Mouse (Mus musculus) heart, embryonic 16.5 days (tissue): ENCODE measurements at regions not wholly inside any gene's neighbourhood (a gene's known extent, or its start where the extent isn't known, plus 50 kb on each side); places are given as distances from the start of the nearest gene placed in this dataset.

ENCODE experiments used
- ATAC-seq: fragments of 200-750 bp; cut with Nextera tagmentation; replicated peaks from 2 replicates; pipeline ENCODE4 v1.8.0; 2017; ENCODE audit warnings: moderate number of reproducible peaks; ENCODE audit not compliant: insufficient read depth, low FRiP score; ENCODE audit errors: extremely low read depth
- H3K27ac ChIP-seq: fragments of 300-500 bp; sonication (generic); 2 replicates; pipeline ENCODE4 v1.5.1; 2014; ENCODE audit warnings: mild to moderate bottlenecking, low read length, control low read depth, moderate library complexity
- H3K27me3 ChIP-seq: fragments of 300-500 bp; sonication (generic); 2 replicates; pipeline ENCODE4 v1.6.1; 2014; ENCODE audit warnings: low read length, mixed read lengths; ENCODE audit not compliant: control insufficient read depth, insufficient read depth
- H3K36me3 ChIP-seq: fragments of 300-500 bp; sonication (generic); 2 replicates; pipeline ENCODE4 v1.6.1; 2014; ENCODE audit not compliant: control insufficient read depth, insufficient read depth
- H3K4me1 ChIP-seq: fragments of 300-500 bp; sonication (generic); 2 replicates; pipeline ENCODE4 v1.6.1; 2014; ENCODE audit warnings: low read length, mixed read lengths; ENCODE audit not compliant: control insufficient read depth, insufficient read depth
- H3K4me2 ChIP-seq: fragments of 300-500 bp; sonication (generic); 2 replicates; pipeline ENCODE4 v1.6.1; 2014; ENCODE audit warnings: low read depth, mild to moderate bottlenecking, control low read depth, low read length
- H3K4me3 ChIP-seq: fragments of 300-500 bp; sonication (generic); 2 replicates; pipeline ENCODE4 v1.5.1; 2014; ENCODE audit warnings: mild to moderate bottlenecking, control low read depth, low read length
- H3K9ac ChIP-seq: fragments of 300-500 bp; sonication (generic); 2 replicates; pipeline ENCODE4 v1.6.1; 2014; ENCODE audit warnings: low read length, control low read depth
- H3K9me3 ChIP-seq: fragments of 300-500 bp; sonication (generic); replicated peaks from 2 replicates; pipeline ENCODE4 v1.6.1; 2016; ENCODE audit warnings: low read length; ENCODE audit not compliant: control insufficient read depth
- WGBS: fragments of 180-500 bp; shearing (Covaris S2); extraction: QIAGEN DNeasy Blood & Tissue Kit; methylation state at CpG from one replicate; pipeline ENCODE4 v1.1.7; 2014; 5-methylcytosine and 5-hydroxymethylcytosine counted together

DNA sequence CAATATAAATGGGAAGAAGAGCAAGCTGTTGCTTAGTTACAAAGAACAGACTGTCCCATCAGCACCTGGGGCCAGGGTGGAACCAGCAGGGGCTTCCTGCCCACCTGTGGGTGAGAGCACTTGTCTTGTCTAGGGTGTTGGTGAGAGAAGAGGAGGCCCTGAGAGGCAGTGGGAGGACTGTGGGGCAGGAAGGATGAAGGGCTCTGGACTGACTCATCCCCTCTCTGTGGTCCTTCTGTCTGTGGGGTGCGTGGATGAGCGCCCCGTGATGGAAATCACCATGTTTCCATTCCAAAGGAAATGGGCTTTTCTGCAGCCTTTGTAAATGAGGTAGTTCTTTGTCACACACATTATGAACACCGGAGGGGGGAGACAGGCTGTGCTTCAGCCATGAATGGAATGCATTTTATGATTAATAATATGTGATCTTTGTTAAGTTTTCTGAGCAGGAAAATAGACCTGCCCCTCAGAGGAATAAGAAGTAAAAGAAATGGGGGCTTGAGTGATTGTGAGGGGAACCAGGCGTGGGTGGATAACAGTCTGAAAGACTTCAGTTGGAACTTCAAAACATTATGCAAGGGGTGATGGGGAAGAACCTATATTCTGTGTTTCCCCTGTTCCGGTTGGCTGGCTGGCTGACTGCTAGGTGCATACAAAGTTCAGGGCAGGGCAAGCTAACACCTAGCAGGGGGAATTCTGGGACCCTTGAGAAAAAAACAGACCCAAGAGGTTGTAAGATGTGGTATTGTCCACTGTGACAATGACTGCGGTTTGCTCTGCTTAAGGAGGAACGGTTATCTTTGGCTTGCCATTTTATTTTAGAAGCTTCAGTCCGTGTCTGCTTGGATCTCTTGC is 237.3 kb downstream of the Gadd45g start:
- Histone ChIP-seq H3K4me1 (peaks cover 40% of the 10 kb centered on the region), H3K9me3 (no peaks in the 10 kb centered on the region), H3K9ac (no peak overlapping the region), H3K4me3 (no peak overlapping the region), H3K4me2 (no peak overlapping the region), H3K27me3 (no peaks in the 10 kb centered on the region), H3K36me3 (no peaks in the 10 kb centered on the region), H3K27ac (no peak overlapping the region)
- WGBS = 73% methylated on average over 9 of the region's 9 CpGs
- no peak for ATAC-seq

DNA sequence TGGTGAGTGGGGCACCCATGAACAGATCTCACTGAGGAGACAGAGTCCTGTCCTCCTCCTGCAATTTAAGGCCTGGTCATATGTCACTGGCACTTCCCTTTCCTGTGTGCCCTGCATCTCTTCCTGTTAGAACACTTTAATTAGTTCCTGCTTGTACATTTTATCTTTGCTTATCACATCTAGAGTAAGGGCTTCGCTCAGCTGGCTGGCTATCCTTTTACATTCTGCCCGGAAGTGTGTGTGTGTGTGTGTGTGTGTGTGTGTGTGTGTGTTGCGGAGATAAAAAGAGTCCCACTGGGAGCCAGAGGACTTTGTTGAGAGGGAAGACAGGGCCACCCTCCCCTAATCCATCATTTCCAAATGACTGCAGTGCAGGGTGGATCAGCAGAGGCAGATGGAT is 238.6 kb downstream of the Gadd45g start:
- ATAC-seq = no peak
- no peak overlapping the region for H3K4me2 ChIP-seq

DNA sequence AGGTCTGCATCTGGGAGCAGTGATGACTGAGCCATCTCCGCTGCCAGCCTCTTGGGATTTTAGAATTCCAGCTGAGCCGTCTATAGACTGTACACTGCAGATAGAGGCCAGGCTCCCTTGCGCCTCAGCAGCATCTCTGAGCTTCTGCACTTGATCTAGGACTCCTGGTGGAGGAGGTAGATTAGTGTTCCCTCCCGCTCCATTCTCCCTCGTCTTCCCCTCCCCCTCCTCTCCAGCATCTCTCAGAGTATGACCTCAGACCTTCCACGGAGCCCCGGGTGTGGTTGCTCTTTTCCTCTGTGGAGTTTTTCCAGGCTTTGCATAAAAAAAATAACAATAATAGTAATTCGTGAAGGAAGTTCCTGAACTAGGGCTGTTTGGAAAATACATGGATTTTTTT is 241.8 kb downstream of the Gadd45g start:
- H3K4me1 ChIP-seq = peaks cover 17% of the 10 kb centered on the region
- H3K9me3 ChIP-seq = peaks cover under 1% of the 10 kb centered on the region; the same call in 1 of the 2 replicates
- no peak for ATAC-seq
- H3K27me3 ChIP-seq = no peaks in the 10 kb centered on the region
- no peak overlapping the region for H3K4me3 ChIP-seq
- H3K36me3 ChIP-seq = no peaks in the 10 kb centered on the region
- no peak overlapping the region; the same call in 1 of the 2 replicates for H3K4me2 ChIP-seq
- 19% methylated on average over 8 of the region's 8 CpGs for WGBS
- H3K27ac ChIP-seq = no peak overlapping the region
- H3K9ac ChIP-seq = no peak overlapping the region

More for the DNA sequence above, 238.6 kb downstream of the Gadd45g start:
- H3K27me3 ChIP-seq = no peaks in the 10 kb centered on the region
- H3K4me1 ChIP-seq = peaks cover 29% of the 10 kb centered on the region
- H3K36me3 ChIP-seq = no peaks in the 10 kb centered on the region
- no peak overlapping the region for H3K27ac ChIP-seq
- no peaks in the 10 kb centered on the region for H3K9me3 ChIP-seq
- H3K9ac ChIP-seq = no peak overlapping the region
- H3K4me3 ChIP-seq = no peak overlapping the region
- WGBS = 31% methylated on average over 3 of the region's 3 CpGs

DNA sequence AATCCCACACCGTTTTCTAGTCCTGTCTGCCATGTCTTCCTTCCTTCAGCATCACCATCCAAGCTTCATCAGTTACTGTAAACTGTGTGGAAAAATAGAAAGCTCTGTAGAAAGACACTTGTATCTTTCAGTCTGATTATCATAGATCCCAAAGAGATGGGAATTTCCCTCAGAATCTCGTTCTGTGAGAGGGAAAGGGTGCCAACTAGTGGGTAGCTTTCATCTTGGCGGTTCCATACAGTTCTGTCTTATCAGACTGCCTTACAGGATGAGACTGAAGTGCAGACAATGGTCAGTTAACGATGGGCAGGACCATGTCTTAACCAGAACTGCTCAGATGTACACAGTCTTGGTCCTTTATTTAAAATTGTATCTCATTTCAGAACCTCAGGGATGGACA is 243.9 kb downstream of the Gadd45g start:
- ATAC-seq = no peak
- WGBS = 74% methylated on average over 4 of the region's 4 CpGs

DNA sequence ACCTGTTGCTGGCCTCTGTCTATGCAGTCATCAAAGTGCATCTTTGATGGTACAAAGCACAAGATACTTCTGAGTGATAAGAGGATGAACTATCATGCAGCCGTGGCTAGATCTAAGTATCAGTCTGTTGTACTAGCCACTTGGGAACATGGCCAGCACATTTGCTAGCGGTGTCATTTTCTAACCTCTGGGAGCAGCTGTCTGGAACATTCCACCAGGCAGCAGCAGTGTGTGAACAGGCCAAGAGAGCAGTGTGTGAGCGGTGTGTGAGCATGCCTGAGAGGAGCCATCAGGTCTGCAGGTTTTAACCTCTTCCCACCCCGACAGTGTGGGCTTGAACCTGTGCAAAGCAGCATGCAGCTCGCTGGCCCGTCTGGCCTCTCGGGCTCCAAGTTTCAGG is 248.3 kb downstream of the Gadd45g start:
- H3K27ac ChIP-seq = no peak overlapping the region
- H3K4me3 ChIP-seq = no peak overlapping the region
- H3K4me2 ChIP-seq = no peak overlapping the region
- H3K9me3 ChIP-seq = peaks cover 3% of the 10 kb centered on the region; the same call in 1 of the 2 replicates
- WGBS = 59% methylated on average over 7 of the region's 7 CpGs
- H3K4me1 ChIP-seq = peaks cover under 1% of the 10 kb centered on the region
- no peak overlapping the region for H3K9ac ChIP-seq
- no peaks in the 10 kb centered on the region for H3K27me3 ChIP-seq
- H3K36me3 ChIP-seq = no peaks in the 10 kb centered on the region
- ATAC-seq = no peak

More for the DNA sequence above, 243.9 kb downstream of the Gadd45g start:
- no peaks in the 10 kb centered on the region for H3K27me3 ChIP-seq
- peaks cover 10% of the 10 kb centered on the region for H3K4me1 ChIP-seq
- no peak overlapping the region for H3K27ac ChIP-seq
- H3K4me3 ChIP-seq = no peak overlapping the region
- no peaks in the 10 kb centered on the region for H3K36me3 ChIP-seq
- H3K9me3 ChIP-seq = peaks cover 3% of the 10 kb centered on the region; the same call in 1 of the 2 replicates
- H3K4me2 ChIP-seq = no peak overlapping the region
- no peak overlapping the region for H3K9ac ChIP-seq

DNA sequence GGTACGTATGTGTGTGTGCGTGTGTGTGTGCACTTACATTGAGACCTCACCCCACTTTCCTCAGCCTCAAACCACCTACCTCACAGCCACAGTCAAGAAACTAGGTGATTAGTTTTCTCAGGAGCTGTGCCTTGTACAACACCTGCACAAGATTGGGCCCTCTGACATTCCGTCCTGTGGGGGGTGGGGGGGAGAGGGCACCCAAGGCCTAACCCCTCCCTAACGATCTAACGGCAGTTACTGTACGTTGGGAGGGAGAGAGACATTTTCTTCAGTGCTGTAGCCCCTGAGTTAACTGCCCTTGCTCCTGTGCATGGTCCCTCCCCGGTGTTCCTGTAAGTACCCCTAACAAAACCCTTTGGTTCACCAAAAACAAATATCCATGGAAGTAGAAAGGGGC is 250.0 kb downstream of the Gadd45g start:
- H3K27me3 ChIP-seq = no peaks in the 10 kb centered on the region; the same call in 1 of the 2 replicates
- peaks cover 16% of the 10 kb centered on the region for H3K4me1 ChIP-seq
- peaks cover 3% of the 10 kb centered on the region; the same call in 1 of the 2 replicates for H3K9me3 ChIP-seq
- no peaks in the 10 kb centered on the region for H3K36me3 ChIP-seq
- WGBS = 78% methylated on average over 7 of the region's 7 CpGs
- H3K4me3 ChIP-seq = no peak overlapping the region
- no peak overlapping the region for H3K9ac ChIP-seq
- no peak overlapping the region for H3K27ac ChIP-seq
- no peak for ATAC-seq
- H3K4me2 ChIP-seq = no peak overlapping the region

DNA sequence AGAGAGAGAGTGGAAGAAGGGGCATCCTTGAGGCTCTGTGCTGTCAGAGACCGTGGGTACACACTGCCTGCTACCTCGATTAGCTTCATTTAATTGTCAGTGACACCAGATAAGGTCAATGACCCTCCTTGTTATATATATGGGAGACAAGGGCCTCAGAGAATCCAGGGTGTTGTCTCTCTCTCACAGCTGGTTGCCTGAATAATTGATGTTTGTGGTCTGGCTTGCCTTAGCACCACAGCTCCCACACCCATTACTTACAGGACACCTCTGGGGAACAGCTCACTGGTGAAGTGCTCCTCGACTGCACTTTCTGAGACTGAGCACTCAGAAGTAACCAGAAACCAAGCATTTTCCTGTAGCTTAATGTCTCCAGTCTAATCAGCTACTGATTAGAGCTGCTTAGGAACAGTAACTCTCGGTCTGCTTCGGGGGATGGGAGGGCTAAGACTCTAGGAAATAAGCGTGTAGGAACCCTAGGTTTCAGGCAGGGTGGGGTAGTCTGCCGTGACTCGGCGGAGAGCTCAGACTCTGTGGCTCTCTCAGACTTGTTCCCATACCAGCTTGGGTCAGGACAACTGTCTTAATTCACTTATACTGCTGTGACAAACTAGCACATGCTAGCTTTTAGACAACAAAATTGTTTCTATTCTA is 259.6 kb downstream of the Gadd45g start:
- ATAC-seq = no peak
- Histone ChIP-seq H3K9ac (no peak overlapping the region), H3K4me2 (no peak overlapping the region), H3K27me3 (no peaks in the 10 kb centered on the region; the same call in 1 of the 2 replicates), H3K36me3 (no peaks in the 10 kb centered on the region), H3K4me3 (no peak overlapping the region), H3K27ac (no peak overlapping the region), H3K9me3 (no peaks in the 10 kb centered on the region), H3K4me1 (peaks cover 16% of the 10 kb centered on the region)
- 20% methylated on average over 9 of the region's 9 CpGs for WGBS

DNA sequence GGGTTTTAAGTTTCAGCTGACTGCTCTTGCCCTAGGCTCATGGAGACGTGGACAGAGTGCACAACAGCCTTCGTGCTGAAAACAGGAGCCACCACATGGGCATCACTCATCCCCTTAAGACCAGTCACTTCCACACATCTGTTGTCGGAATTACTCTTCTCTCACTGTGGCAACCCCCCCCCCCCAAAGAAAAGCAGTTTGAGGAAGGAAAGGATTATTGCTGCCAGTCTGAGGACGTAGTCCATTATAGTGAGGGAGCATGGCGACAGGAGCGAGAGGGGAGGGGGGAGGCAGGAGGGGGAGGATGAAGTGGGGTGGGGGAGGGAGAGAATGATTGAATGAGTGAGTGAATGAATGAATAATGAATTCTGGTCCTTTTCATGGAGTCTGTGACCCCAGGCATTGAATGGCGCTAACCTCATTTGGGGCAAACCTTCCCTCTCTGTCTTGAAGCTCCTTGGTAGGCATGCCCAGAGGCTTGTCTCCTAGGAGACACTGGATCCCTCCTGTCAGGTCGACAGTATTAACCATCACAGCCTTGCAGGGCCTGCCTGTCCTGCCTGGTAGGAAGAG is 262.0 kb downstream of the Gadd45g start:
- Histone ChIP-seq H3K9me3 (no peaks in the 10 kb centered on the region), H3K4me2 (no peak overlapping the region), H3K36me3 (no peaks in the 10 kb centered on the region), H3K27ac (no peak overlapping the region), H3K4me3 (no peak overlapping the region), H3K27me3 (0 out of 2 replicates have a peak, but pooled peaks cover 2% of the 10 kb centered on the region), H3K9ac (no peak overlapping the region), H3K4me1 (peaks cover 17% of the 10 kb centered on the region)
- ATAC-seq = no peak
- 71% methylated on average over 8 of the region's 8 CpGs for WGBS
